Mouse (Mus musculus) spleen, adult 2 months (tissue): ENCODE measurements around the gene Ugt1a1. TPM values are rescaled to one million over a fixed set of nuclear protein-coding genes. Genes with fewer than 3 reads are reported as not detected.
"Not testable (repeated sequence)": the region's sequence is repeated elsewhere in the genome, so short reads cannot be mapped to it uniquely, and the experiment has no call there.

ENCODE experiments used
- DNase-seq, 2 experiments: peaks; one replicate each; pipeline versions ENCODE4 v3.0.0 to v3.0.0-alpha.2; 2012 to 2021; ENCODE audit warnings: low spot score in 2 of 2, low read depth in 1 of 2
- H3K27ac ChIP-seq: fragments of 200-500 bp; 2 replicates; pipeline ENCODE4 v1.5.1; 2012; ENCODE audit warnings: low read length, inconsistent platforms; ENCODE audit not compliant: insufficient read depth
- H3K27me3 ChIP-seq: fragments of 200-500 bp; 2 replicates; pipeline ENCODE4 v1.6.1; 2012; ENCODE audit warnings: mild to moderate bottlenecking, moderate library complexity, low read length, inconsistent platforms; ENCODE audit not compliant: control insufficient read depth, insufficient read depth
- H3K36me3 ChIP-seq: fragments of 200-500 bp; 2 replicates; pipeline ENCODE4 v1.6.1; 2012; ENCODE audit warnings: mild to moderate bottlenecking, low read length, inconsistent platforms; ENCODE audit not compliant: control insufficient read depth, insufficient read depth
- H3K4me1 ChIP-seq: fragments of 200-500 bp; 2 replicates; pipeline ENCODE4 v1.6.1; 2011; ENCODE audit warnings: inconsistent platforms; ENCODE audit not compliant: control insufficient read depth, insufficient read depth, insufficient read length
- H3K4me3 ChIP-seq: fragments of 200-500 bp; 2 replicates; pipeline ENCODE4 v1.5.1; 2011; ENCODE audit warnings: mild to moderate bottlenecking, inconsistent platforms; ENCODE audit not compliant: insufficient read depth, insufficient read length; ENCODE audit errors: extremely low read depth
- CTCF ChIP-seq: fragments of 200-500 bp; IDR thresholded peaks from 2 replicates; pipeline ENCODE4 v1.5.1; 2011; ENCODE audit warnings: mild to moderate bottlenecking, inconsistent platforms; ENCODE audit not compliant: insufficient read depth, insufficient read length, insufficient replicate concordance; ENCODE audit errors: extremely low read depth
- POLR2A ChIP-seq: fragments of 200-500 bp; IDR thresholded peaks from 2 replicates; pipeline ENCODE4 v1.6.1; 2011; ENCODE audit warnings: low read depth, low read length, inconsistent platforms
- WGBS: fragments of 180-500 bp; shearing (Covaris S2); methylation state at CpG from one replicate; pipeline ENCODE4 v1.1.7; 2018; 5-methylcytosine and 5-hydroxymethylcytosine counted together
- polyA plus RNA-seq: library from polyadenylated mRNA; depleted of rRNA; stranded (reverse); fragments of >200 nt; gene quantifications from 2 replicates; pipeline ENCODE4 v1.2.3, GENCODE M21; 2012

The Ugt1a1 gene
- polyA plus RNA-seq, 1 experiment, result 0.22 TPM

DNA sequence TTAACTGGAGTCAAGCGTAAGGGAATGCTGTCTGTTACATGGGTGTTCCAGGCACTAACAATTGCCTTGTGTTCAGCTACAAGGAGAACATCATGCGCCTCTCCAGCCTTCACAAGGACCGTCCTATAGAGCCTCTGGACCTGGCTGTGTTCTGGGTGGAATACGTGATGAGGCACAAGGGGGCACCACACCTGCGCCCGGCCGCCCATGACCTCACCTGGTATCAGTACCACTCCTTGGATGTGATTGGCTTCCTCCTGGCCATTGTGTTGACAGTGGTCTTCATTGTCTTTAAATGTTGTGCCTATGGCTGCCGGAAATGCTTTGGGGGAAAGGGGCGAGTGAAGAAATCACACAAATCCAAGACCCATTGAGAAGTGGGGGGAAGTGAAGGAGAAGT, 6.3 kb downstream of the Ugt1a1 start:
- 74% methylated on average over 9 of the region's 9 CpGs for WGBS
- DNase-seq, result no peak
- Histone ChIP-seq H3K27me3 (no peaks in the 10 kb centered on the region), H3K27ac (no peak overlapping the region), H3K4me1 (no peaks in the 10 kb centered on the region), H3K36me3 (no peaks in the 10 kb centered on the region), H3K4me3 (no peak overlapping the region)
- TF ChIP-seq POLR2A (no peak), CTCF (no peak)

DNA sequence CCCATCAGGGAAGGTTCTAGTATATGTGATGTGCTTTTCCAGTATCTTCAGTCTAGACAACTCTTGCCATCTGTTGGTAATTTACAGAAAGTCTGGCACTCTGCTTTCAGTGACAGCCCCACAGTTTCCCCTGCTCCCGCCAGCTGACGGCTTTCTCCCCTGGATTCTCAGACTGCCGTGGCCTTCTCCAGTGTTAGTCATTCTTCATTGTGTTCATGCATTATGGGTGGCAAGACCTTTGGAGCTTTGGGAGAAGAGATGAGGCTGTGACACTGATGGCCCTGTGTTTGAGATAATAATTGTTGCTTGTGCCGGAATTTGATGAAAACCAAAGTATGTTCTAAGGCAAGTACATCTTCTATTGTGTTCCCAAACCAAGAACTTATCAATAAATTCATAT, 6.8 kb downstream of the Ugt1a1 start:
- no peaks in the 10 kb centered on the region for H3K27me3 ChIP-seq
- no peak overlapping the region for H3K4me3 ChIP-seq
- 53% methylated on average over 4 of the region's 4 CpGs for WGBS
- H3K27ac ChIP-seq, result no peak overlapping the region
- H3K36me3 ChIP-seq, result no peaks in the 10 kb centered on the region
- TF ChIP-seq POLR2A (no peak), CTCF (no peak)
- H3K4me1 ChIP-seq, result no peaks in the 10 kb centered on the region
- DNase-seq, result no peak

DNA sequence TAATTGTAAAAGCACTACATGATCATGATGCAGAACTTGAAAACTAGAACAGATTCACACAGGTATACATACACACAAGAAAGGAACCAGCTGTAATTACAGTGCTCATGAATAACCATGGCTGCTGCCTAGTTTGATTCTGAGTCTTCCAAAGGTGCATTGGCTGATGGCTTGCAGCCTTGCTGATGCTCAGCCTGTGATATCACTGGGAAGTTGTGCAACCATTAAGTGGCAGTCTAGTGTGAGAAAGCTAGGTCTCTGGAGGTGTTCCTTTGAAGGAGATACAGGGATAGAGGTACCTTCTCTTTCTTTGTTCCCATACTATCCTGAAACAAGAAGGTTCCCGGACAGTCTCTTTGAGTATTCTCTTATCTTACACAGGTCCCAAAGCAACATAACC, 7.3 kb downstream of the Ugt1a1 start:
- no peaks in the 10 kb centered on the region for H3K27me3 ChIP-seq
- TF ChIP-seq CTCF, result no peak
- no peak for TF ChIP-seq POLR2A
- no peak overlapping the region for H3K27ac ChIP-seq
- no peak for DNase-seq
- H3K36me3 ChIP-seq, result no peaks in the 10 kb centered on the region
- WGBS, result 16% methylated on average over 1 of the region's 1 CpGs
- H3K4me1 ChIP-seq, result no peaks in the 10 kb centered on the region
- no peak overlapping the region for H3K4me3 ChIP-seq

DNA sequence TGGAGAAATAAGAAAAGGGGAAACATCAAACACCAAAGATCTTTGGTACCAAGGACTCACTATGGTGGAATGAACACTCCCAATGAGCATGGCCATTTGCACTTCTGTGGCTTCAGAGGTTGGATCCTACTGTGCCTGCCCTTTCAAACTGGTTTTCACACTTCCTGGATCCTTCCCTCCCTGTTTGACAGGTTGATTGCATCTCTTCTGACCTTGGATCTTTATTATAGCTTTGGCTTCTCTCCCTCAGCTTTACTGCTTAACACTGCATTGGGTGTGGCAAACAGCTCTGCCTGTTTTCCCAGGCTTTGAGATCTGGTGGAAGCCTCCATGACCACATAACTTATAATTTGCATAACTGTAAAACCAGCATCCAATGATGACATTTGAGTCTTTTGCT, 8.6 kb downstream of the Ugt1a1 start:
- no peak for TF ChIP-seq CTCF
- no peak for TF ChIP-seq POLR2A
- H3K27ac ChIP-seq, result no peak overlapping the region
- H3K4me1 ChIP-seq, result no peaks in the 10 kb centered on the region
- no peaks in the 10 kb centered on the region for H3K36me3 ChIP-seq
- H3K4me3 ChIP-seq, result no peak overlapping the region
- no peak for DNase-seq
- H3K27me3 ChIP-seq, result no peaks in the 10 kb centered on the region

DNA sequence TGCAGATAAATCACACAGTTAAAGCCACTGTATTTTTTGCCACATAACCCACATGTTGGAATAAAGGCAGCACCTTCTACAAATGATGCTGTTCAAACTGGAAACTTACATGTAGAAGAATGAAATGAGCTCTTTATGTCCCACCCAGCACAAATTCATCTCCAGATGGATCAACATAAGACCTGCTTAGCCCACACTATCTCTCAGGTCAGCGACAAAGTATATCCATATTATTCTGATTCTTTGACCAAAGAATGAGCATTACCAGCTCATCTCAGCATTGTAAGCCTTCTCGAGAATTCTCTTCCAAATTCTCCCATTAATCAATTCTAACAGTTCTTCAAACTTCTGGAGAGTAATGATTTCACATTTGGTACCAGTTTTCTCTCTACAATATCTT, 10.5 kb downstream of the Ugt1a1 start:
- 53% methylated on average over 2 of the region's 2 CpGs for WGBS
- no peaks in the 10 kb centered on the region for H3K36me3 ChIP-seq
- no peak overlapping the region for H3K27ac ChIP-seq
- TF ChIP-seq CTCF (no peak), POLR2A (no peak)
- no peak for DNase-seq
- no peaks in the 10 kb centered on the region for H3K27me3 ChIP-seq
- H3K4me1 ChIP-seq, result no peaks in the 10 kb centered on the region
- no peak overlapping the region for H3K4me3 ChIP-seq

DNA sequence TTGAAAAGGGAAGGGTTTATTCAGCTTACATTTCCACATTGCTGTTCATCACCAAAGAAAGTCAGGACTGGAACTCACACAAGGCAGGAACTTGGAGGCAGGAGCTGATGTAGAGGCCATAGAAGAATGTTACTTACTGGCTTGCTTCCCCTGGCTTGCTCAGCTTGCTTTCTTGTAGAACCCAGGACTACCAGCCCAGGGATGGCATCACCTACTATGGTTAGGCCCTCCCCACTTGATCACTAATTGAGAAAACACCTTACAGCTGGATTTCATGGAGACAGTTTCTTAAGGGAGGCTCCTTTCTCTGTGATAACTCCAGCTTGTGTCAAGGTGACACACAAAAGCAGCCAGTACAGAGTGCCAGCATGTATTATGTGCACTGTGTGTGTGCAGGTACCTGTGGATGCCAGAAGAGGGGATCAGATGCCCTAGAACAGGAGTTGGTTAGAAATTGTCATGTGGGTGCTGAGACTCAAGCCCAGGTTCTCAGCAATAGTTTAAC, 11.3 kb downstream of the Ugt1a1 start:
- DNase-seq, H3K27me3 ChIP-seq, H3K4me1 ChIP-seq, H3K27ac ChIP-seq, H3K36me3 ChIP-seq, H3K4me3 ChIP-seq: not testable (repeated sequence)

DNA sequence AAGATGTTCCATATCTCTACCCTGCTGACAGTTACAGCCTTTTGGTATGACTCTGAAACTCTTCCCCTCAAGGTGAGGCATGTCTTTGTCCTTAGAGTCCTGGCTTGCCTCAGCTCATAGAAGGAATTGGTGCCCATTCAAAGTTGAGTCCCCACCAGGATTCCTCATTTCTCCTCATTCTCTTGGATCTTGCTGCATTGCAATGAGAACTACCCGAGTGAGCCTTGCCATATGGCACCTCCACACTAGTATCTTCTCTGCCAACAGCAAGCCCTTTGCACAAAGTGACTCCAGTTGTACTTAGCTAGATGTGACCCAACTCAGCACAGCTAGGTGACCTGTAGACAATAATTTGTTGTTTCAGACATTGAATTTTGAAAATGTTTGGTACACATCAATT, 11.8 kb downstream of the Ugt1a1 start:
- H3K4me1 ChIP-seq, result no peaks in the 10 kb centered on the region
- H3K36me3 ChIP-seq, result no peaks in the 10 kb centered on the region
- H3K27ac ChIP-seq, result no peak overlapping the region
- DNase-seq, result no peak
- TF ChIP-seq POLR2A (no peak), CTCF (no peak)
- H3K27me3 ChIP-seq, result no peaks in the 10 kb centered on the region
- H3K4me3 ChIP-seq, result no peak overlapping the region
- 58% methylated on average over 1 of the region's 1 CpGs for WGBS
